Mouse (Mus musculus): ENCODE data around the gene Nup188.

Gene Nup188

DNA sequence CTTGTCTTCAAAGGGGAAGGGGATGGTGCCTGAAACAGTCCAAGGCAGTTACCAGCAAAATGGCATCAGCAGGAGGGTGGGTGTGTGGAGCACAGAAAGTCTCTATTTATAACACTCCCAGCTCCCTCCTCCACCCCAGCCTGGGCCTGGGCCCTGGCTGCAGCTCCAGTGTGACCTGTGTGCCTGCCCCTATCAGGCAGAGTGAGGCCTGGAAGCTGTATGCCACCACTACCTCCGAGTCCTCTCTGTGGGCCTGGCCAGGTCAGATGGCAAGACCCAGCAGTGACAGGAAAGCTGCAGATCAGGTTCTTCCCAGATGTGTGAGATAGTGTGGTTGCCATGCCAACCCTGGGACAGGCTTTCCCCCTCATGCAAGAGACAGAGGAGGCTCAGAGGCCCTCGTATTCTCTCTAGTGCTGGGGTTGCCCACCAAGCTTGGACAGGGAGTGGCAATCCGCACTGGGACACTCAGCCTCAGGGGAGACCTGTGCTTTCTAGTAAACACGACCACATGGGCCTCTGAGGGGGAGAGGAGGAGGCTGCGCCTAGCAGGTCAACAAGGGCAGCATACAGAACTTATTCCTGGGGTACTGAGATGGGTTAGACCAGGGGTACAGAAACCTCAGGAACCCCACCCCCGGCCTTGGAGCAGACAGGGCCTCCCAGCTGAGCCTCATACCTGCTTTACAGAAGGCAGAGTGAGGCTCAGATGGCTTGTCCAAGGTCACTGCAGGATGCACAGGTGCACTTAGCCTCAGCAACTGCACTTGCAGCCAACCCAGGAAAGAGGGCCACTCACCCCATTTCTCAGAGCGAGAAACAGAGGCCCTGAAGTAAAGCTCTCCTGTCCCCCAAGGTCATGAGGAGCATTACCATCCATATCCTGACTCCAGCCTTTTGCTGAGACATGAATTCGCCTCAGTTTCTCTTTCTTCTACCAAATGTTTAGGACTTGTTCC, 71.6 kb downstream of the Nup188 start:
- peak; percentile 27 for DNase-seq

DNA sequence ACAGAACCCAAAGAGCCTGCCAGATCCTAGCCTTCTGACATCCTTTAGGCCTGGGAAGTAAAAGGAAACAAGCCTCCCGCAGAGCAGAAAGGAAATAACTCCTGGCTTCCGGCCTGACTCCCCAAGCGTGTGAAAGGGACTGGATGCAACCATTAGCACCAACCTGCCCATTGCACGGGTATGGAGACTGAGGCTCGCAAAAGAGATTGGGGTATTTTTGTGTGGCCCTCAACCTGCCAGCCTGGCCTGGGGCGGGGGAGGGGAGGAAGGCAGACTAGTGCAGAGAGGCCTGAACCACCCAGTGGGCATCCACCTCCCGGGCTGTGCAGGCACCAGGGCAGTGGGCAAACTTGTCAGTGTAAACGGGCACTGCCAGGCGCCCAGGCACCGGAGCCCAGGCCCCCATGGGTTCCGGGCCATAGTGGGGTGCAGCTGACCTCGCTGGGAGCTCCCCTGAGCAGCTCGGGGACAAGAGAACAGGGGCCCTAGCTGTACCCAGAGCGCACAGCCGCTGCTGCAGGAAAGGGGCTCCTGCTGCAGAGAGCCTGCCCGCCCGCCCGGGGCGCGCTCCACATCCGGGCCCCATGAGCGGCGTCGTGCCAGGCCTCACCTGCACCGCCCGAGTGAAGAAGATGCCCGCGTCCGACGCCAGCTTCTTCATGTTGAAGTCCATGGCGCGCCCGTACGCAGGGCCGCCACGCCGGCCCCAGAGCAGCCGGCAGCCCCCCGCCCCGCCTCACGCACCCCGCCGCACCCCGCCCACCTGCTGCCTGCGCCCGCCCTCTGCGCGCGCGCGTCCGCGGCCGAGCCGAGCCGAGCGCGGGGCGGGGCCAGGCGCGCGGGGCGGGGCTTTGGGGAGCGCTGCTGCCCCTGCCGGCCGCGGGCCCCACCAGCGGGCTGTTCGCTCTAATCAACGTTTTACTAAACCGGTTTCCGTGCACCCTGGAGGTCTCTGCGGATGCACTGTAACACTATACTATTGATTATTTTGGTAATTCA, 72.6 kb downstream of the Nup188 start, which contains the start of gene Sh3glb2:
Gene Sh3glb2 (minus strand): TSS at position 805 of the 999 bp plus-strand sequence.
- peak; percentile 90 for DNase-seq

DNA sequence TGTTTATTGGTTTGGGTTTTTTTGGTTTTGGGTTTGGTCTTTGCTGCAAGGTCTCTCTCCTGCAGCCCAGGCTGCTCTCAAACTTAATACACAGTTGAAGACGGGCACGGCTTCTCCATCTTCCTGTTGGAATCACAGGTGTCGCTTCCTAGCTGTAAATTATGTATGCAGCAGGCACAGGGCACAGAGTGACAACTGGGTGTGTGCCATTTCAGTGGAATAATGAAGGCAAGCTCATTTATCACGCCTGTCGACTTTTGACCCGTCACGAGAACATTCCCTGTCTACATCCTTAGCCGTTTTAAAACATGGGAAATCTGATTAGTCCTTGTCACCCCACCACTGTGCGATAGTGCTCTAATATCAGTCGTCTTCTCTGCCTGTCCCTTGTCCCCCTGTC, 74.4 kb downstream of the Nup188 start:
- no peak for DNase-seq

DNA sequence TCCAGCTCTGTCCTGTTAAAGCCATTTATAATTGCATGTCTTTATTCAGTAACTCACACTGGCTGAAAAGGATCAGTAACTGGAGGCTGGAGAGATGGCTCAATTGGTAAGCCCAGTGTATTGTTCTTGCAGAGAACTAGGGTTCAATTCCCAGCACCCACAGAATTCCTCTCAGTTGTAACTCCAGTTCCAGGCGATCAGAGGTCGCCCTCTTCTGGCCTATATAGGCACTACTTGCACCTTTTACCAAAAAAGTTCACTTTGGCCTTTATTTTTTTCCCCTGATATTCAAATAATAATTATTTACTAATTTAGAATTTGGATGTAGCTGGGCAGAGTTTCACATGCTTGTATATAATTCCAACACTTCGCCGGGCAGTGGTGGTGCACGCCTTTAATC, 76.7 kb downstream of the Nup188 start:
- no peak for DNase-seq

DNA sequence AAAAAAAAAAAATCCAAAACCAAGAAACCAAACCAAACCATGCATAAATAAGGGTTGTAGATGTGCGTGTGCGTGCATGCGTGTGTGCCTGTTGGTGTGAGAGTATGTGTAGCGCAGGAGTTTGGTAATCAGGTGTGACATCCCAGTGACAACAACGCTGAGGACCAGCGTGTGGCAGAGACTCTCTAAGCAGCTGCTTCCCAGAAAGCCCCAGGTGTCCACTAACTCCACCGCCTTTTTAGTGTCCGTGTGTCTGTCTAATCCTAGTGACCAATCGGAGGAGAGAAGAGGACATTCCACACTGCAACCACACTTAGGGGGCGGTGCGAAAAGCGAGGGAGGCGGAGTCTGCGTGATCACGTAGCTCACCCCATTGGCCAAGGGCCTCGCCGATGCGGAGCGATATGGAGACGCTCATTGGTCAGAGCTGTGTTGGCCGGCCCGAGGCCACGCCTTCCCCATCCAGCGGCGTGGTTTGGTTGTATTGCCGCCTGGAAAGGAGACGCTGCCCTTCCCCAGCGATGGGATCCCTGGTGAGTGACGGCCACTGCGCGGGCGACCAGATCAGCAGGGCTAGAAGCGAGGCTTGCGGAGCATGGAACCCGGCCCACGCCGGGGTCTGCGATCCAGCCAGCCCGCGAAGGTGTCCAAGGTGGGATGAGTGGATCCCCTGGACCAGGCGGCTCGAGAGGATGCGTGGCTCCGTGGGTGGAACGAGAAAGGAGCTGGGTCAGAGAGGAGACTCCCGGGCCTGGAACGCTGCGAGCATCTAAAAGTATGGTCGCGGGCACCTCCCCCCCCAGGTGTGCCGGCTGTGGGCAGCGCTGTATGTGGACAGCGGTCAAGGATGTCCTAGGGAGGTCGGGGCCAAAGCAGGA, 77.8 kb downstream of the Nup188 start, which contains the start of gene Miga2:
Gene Miga2 (plus strand): TSS at position 461 of the 878 bp plus-strand sequence.
- DNase-seq, result peak; percentile 96

DNA sequence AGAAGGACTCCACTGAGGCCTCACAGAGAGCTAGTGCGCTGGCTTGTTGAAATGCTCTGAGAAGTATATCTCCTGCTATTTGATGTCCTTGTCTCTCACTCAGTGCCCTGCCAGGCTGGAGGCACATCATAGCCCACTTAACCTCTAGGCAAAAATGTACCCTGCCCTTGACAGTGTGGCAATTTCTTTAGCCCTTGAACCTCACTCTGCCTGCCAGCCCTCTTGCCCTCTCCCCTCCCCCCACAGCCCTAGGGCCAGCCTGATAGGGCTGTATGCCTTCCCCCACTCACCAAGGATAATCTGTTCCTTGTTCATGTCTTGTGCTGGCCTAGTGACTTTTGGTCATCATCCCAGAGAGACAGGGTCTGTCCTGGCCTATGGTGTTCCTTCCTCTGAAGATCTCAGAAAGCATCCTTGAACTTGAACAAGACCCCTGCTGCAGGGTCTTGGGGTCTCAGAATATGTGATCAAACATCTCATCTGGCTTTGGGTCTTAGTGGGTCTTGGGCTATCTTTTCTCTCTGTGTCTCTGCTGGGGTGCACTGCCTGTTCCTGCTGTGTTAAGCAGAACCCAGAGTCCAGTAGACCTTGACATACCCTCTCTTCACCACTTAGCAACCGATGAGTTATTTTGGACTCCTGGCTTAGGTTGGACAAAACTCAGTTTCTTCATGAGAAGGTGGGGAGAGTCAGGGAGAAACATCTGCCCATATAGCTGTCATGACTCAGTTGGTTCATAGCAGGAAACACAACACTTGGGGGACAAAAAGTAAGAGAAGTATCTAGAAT, 79.3 kb downstream of the Nup188 start:
- no peak for DNase-seq

DNA sequence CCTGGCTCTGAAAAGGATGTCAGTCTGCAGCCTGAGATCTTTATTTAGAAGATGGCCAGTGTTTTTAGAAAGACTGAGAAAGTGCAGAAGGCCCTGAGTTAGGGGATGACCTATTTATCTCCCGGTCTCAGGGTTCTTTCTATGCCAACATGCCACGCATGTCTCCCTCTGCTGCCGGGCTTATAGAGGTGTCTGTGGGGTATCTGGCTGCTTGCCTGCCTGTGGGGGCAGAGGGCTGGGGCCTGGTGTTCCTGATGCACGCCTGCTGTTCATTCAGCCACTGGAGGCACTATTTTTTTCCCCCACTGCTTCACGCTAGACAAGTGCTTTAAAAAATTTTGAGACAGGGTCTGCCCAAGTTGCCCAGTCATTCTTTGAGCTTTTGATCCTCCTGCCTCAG, 80.0 kb downstream of the Nup188 start:
- DNase-seq, result no peak

DNA sequence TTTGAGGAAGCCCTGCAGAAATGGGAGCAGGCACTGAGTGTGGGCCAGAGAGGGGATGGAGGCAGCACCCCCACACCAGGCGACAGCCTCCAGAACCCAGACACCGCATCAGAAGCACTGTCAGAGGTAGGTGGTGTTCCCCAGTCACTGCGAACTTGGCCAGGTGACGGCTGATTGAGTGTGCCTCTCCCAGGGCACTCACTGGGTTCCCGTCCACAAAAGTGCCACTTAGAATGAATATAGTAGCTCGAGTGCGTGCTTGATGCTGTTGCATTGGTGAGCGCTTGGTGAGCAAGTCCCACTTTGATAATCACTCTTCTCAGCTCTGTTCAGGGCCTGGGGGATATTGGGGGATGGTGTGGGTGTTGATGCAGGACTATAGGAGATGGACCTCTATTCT, 85.3 kb downstream of the Nup188 start:
- DNase-seq, result no peak

DNA sequence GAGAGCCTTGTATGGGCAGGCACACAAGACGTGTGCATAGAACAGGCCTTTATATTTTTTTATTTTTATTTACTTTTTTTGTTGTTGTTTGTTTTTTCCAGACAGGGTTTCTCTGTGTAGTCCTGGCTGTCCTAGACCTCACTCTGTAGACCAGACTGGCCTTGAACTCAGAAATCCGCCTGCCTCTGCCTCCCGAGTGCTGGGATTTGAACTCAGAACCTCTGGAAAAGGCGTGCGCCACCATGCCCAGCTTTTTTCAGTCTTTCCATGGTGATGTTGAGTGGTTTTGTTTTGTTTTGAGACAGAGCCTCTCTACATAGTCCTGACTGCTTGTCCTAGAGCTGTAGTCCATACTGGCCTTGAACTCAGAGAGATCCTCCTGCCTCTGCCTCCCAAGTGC, 86.5 kb downstream of the Nup188 start:
- no peak for DNase-seq

DNA sequence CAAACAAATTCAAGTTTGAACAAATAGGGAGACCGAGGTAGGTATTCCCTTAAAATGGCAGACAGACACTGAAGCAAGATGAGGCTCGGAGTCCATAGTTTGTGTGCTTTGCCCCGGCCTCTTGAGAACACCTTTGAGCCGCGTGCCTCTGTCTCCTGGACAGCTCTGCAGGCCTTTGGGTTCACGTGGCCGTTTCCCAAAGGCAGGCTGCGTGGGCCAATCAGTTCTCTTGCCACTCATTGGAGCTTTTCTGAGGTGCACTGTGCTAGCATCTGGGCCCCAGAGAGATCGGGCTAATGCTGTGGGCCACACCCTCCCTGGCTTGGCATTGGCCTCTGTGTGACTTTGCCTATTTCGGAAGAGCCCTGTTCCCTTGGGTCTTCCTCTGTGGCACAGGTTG, 89.7 kb downstream of the Nup188 start:
- no peak for DNase-seq

DNA sequence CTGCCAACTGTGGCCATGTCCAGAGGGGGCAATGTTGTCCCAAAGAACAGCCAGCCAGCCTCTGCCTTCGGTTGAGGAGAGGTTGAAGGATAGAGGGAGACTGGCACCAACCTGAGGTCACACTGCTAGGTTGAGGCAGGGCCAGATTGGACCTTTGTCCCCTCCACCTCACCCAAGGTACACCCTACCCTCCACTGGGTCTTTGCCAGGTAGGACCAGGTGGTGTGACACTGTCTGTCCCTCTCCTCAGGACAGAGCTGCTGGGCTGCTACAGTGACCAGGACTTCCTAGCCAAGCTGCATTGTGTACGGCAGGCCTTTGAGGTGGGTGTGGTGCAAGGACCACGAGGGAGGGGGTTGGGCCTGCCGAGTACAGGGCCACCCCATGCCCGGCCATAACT, 91.5 kb downstream of the Nup188 start:
- no peak for DNase-seq

DNA sequence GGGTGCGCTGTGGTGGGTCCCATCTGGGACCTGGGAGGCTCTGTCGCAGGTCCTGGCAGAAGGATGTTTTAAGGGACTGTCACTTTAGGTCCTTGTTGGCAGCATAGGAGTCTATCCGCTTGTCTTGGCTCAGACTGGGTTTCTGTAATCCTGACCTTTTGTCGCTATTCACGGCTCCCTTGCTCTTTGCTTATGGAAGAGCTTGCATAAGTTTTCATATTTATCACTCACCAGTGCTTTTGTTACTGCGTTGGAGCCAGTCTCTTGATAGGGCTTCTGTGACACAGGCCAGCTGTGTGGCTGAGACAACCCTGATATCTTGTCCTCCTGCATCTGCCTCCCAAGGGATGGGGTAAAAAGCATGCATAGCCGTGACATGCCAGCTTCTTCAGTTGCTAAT, 93.1 kb downstream of the Nup188 start:
- DNase-seq, result no peak

DNA sequence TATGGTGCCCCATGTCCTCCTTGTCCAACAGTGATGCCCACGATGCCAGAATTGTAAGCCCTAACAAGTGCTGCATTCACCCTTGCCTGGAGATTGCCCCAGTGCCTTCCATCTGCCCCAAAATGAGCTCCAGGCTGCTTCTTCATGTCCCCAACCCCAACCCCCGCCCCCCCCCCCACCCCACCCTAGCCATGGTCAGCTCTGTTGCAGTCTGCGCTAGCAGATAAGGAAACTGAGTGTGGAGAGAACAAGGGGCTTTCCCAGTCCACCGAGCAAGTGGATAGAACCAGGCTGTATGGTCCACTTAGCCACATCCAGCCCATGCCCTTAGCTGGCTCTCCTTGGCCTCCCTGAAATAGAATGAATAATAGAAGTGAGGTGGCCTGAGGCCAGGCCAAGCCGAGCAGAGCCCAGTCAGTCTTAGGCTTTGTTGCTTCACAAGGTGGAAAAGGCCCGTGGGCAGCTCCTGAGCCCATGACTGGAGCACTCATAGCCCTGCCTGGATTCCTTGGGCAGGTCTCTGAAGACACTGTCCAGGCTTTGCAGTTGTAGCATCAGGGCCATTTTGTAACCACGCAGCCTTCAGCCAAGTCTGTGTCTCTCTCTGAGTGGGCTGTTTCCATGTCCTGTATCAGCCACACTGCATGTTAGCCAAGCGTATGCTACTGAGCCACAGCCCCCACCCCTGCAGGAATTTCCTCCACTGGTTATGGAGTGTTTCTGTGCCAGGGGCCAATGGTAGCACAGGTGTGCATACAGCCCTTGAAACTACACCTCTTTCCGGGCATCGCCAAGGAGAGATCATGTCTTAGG, 94.6 kb downstream of the Nup188 start:
- no peak for DNase-seq

DNA sequence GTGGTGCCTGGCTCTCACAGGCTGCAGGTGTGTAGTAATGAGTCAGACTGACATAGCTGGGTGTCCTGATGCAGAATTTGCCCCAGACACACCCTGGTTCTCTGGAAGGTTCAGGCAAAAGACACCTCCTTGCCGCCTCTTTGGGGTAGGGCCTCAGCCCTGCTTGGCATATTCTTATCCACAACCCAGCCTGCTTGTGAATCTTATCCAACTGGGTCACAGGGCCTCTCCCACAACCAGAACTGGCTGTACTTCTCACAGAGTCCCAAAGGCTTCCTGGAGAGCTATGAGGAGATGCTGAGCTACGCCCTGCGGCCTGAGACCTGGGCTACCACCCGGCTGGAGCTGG, 95.2 kb downstream of the Nup188 start:
- no peak for DNase-seq

DNA sequence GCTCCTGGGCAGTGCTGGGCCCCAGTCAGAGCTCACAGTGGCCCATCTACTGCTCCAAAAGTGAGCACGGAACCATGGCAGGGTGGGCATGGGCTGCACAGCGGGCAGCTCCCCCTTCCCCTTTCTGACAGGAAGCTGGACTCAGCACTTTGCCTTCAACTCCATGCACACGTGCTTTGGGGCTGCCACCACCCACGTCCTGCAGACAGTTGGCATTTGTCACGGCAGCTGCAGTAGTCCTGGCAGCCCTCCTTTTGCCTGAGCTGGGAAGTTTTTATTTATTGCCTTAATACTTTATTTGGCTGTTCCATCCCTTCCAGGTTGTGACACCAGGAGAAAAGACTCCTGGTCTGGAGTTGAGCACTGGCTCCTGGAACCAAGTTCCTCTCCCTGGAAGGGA, 98.6 kb downstream of the Nup188 start:
- DNase-seq, result no peak

DNA sequence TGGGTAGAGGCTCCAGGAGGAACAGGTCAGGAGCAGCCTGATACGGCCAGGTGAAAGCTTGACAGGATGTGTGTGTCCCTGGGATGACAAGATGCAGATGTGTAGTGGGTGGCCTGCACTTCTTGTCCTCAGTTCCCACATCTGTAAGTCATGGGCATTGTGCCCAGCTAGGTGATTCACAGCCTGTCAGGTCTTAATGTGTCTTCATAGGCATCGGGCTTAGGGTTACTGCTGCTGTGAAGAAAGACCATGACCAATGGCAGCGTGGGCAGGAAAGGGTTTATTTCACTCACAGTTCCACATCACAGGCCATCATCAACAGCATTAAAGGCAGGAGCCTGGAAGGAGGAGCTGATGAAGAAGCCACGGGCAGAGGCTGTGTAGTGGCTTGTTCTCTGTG, 99.4 kb downstream of the Nup188 start:
- DNase-seq, result no peak

DNA sequence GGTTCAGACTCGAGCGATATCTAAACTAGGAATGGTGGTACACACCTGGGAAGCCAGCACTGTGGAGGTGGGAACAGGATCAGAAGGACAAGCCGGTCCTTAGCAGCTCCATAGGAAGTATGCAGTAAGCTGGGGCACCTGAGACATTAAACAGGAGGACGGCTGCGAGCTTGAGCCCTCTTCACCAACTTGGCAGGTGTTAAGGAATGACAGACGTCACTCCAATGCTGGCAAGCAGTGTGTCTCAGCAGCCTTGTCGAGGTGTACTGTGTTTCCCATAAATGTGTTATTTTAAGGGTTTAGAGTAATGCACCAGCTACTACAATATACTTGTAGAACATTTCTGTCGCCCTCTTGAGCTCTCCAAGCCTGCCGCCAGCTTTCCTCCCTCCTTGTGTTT, 100.7 kb downstream of the Nup188 start:
- no peak for DNase-seq

DNA sequence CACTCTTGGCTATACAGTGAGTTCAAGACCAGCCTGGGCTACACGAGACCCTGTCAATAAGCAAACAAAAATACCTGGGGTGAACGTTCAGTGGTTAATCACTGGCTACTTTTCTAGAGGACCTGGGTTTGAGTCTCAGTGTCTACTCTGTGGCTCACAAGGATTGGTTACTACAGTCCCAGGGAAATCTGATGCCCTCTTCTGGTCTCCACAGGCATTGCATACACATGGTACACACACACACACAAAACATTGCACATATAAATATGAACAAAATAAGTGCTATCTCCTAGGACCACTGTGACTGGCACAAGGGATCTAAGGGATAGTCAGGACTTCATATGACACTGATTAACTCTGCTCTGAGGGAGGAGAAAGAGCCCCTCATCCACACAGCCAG, 102.8 kb downstream of the Nup188 start:
- DNase-seq, result no peak

DNA sequence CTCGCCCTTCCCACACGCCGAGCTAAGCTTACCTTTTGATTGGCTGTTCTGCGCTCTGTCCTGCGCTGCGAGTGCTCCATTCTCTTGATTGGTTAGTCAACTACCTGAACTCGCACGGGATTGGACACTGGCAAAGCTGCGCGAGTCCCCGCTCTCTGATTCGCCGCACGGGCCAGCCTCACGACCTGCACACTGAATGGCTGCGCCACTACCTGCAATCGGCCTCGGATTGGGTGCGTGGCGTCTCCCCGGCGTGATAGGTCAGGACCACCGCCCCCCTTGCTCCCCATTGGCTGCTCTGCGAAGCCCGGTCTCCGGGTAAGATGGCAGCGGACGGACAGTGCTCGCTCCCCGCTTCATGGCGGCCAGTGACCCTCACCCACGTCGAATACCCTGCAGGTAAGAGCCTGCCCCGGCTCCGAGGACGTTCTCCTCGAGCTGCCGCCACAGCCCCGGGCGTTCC, 105.9 kb downstream of the Nup188 start, which contains the start of gene Dolpp1:
Gene Dolpp1 (plus strand): TSS at position 141 of the 463 bp plus-strand sequence.
- DNase-seq, result peak; percentile 97

DNA sequence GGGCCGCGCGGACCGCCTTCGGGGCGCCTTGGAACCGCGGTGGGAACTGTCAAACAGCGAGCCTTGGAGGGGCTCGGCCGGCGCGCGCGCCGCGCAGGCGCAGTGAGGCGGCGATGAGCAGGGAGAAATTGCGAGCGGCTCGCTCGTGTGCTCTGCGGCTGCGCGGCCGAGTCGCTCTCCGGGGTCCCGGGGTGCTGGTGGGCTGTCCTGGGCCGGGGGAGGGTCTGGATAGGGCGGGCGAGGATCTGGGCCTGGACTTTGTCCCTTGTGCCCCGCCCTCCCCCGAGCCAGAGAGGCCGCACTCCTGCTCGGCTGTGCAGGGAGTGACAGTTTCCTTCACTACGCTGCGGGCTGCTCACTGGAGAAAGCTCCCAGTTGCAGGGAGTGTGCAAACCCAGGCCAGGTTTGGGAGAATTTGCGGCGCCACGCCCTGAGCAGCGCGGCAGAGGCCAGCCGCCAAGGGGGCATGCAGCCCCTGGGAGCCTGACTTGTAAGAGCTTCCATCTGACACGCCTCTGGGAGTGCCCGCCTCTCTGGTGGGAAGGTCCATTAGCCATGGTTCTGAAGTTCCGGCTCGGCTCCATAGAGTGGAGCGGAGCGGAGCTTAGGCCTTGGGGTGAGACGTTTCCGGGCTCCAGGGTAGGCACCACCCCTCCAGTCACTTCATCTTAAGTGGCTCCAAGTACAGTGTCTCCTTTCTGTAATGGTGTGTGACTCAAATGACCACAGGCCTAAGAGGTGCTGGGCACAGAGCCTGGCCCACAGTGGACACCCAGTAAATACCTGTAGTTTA, 106.6 kb downstream of the Nup188 start:
- DNase-seq, result peak; percentile 87
